Mouse (Mus musculus) thymus, adult 18-20 months (tissue): ENCODE data around the gene Macf1.
A peak's percentile ranks its signal among the peaks of the same experiment; 100 is the strongest.

ENCODE experiments used
- DNase-seq, 2 experiments: peaks; one replicate each; pipeline ENCODE4 v3.0.0; 2022; ENCODE audit warnings: mixed read lengths in 2 of 2

Gene Macf1

GRCm38 (mm10) chr4:123591026-123591635 lies 93.0 kb downstream of the Macf1 start:
- no peak for DNase-seq

GRCm38 (mm10) chr4:123589496-123589895 lies 94.7 kb downstream of the Macf1 start:
- DNase-seq, result no peak

DNA sequence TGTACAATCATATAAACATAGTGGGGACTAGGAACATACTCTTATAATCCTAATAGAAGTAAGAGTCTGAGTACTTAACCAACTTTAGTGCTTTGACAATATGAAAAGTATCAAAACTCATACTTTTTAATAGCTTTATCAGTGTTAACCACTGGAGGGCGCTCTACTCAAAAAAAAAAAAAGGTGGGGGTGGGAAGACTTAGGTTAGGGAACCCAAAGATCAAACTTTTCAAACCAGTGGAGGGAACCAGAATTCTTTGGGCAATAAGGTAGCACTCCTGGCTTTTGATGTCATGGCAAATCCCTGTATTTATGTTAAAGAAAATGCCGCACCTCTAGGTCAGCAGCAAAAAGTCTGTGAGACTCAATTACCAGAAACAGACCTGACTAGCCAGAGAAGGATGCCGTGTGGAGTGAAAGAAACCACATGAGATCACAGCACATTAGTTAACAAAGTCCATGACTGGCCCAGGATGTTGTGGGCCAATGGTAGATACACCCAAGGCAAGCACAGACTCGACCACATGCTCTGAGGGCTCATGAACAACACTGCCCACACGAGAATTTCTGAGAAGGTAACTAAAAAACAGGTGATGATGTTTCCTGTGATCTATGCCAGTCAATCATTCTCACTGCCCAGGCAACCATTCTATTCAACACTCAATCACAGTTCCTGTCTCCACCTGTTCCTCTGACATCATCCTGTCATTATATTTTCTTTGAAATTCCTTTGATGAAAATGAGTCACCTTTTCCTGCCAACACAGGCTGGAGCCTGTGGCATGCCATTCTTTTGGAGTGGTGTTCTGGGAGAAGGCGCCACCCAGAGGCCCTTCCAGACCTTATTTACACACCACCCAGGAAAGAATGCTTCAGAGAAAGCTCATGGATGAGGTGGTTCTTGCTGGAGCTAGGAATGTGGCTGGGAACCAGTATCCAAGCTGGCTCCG lies 95.5 kb downstream of the Macf1 start:
- no peak for DNase-seq

DNA sequence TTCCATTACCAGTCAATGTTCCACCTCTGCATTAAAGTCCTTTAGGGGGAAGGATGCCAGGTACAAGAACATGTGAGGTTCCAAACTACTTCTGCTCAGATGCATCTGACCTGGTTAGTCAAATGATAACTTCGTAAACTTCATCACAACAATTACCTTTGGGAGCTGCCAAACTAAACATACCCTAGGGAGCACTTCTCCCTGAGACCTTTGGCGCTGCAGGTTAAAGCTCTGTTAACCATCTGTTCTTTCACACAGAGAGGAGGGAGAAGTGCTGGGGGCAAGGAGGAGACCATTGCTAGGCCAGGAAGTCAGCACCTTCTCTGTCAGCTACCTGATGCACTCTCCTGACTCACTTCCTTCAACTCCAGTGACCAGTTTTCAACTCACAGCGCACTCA lies 96.5 kb downstream of the Macf1 start:
- no peak for DNase-seq

DNA sequence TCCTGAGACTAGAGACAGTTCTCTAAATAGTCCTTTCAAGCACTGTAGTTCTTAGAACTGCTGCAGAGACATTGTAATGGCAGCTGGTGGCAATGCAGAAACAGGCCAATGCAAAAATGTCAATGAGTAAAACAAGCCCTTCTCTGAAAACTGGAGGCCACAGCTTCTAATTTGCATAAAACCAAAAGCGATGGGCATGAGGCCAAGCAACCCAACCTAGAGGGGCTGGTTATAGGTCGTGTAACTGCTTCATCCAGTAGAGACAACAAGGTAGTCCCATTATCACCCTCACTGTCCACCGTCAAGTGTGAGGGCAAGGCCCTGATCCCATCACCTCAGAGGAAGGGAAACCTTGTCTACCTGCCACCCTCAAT lies 99.5 kb downstream of the Macf1 start:
- no peak for DNase-seq

- no peak for DNase-seq
Observed at GRCm38 (mm10) chr4:123584084-123584719, 100.0 kb downstream of the Macf1 start.

DNA sequence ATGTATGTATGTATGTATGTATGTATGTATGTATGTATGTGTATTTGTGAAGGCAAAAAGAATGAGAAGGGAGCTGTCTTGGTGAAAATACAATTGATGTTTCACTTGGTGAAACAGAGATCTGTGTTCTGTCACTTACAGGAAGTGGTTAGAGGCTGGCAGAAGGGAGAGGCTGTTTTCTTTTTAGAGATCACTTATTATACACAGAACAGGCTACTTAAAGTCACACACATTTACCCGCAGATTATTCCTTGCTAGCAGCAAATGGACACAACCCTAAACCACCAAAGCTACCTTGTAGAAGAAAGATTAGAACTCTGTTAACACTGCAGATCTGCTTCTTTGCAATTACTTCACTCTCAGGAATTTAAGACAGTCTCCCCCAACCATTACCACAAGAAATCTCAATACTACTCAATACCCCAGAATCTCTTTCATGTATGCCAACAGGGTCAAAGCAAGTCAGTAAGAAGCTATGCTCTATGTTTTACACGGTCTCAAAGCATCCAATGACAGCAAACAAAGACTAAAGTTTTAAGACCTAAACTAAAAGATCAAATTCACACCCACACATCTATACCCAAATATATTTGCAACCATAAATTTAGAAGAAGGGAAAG lies 106.6 kb downstream of the Macf1 start:
- DNase-seq, result no peak

GRCm38 (mm10) chr4:123572434-123573336 lies 111.5 kb downstream of the Macf1 start:
- peak; percentile 51 to 63 for DNase-seq

- peak; percentile 21 to 52 for DNase-seq
Observed at GRCm38 (mm10) chr4:123571869-123572268, 112.3 kb downstream of the Macf1 start.

DNA sequence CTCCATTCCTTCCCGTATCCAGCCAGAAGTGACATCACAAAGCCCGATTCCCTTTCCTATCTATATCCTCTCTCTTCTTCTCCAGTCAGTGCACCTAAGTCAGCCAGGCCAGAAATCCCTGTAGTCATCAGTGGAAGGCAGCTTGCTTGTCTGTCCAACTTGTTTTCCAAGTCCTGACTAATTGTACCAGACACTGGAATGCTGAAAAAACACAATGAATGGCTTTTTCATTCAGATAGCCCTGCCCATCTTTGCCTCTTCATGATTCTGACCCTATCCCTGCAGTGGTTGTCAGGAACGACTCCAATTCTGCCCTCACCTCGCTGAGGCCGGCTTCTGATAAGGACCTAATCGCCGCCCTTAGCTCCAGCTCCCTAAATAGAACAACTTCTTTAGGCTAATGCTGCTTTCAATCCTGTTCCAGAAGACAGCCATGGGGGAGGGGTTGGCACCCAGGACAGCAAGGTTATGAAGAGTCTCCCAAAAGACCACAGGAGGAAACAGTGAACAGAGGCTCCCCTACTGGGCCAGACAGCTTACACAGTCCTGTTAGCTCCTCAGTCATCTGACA lies 118.8 kb downstream of the Macf1 start:
- no peak for DNase-seq

DNA sequence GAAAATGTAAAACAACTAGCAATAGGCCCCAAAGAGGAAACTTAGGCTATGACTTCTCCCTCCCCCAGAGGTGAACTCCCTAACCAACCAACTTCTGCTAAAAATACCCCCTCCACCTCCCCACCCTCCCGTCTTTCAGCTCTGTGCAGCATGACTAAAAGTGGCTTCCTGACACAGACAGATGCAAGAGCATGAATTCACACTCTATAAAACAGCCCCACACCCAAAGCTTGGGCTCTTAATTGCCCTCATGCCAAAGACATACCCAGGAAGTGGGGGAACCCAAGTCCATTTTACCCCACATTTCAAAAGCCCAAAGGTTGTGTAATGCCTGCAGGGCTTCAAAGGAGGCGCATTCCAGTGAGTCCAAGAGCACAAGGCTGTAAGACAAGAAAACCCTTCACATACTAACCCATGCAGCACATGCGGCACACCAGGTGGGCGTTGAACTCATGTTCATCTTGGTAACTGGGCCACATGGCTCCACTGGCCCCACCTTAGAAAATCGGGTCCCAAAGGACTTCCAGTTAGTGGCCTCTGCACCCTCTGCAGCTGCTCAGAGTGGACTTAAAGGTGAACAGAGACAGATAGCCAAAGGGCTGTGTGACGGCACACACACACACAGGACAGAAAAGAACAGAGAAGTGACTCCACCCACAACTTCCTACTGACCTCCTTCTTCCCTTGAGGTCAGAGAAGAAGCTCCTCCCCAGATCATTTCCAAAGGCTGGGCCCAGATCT lies 119.9 kb downstream of the Macf1 start:
- DNase-seq, result peak; percentile 48 to 74

DNA sequence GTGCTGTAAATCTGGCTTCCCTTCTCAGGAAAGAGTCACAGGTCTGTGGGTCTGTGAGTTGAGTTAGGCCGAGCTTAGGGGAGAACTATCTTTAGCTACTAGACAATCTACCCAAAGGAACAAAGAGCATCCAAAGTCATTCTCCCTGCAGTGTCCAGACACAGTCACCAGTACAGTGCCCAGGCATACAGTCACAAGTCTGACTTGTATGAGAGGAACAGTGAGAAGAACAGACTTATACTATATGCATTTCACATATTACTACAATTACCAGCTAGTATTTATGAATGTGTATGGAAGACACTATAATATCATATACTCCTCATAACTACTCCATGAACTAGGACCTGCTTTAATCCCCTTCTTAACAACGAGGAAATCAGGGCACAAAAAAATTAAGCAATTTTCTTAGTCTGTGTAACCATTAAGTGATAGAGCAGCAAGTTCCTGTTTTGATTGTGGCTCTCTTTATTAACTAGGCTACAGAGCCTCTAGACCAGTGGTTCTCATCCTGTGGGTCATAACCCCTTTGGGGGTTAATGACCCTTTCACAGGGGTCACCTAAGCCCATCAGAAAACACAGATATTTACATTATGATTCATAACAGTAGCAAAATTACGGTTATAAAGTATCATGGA lies 121.9 kb downstream of the Macf1 start:
- DNase-seq, result no peak

DNA sequence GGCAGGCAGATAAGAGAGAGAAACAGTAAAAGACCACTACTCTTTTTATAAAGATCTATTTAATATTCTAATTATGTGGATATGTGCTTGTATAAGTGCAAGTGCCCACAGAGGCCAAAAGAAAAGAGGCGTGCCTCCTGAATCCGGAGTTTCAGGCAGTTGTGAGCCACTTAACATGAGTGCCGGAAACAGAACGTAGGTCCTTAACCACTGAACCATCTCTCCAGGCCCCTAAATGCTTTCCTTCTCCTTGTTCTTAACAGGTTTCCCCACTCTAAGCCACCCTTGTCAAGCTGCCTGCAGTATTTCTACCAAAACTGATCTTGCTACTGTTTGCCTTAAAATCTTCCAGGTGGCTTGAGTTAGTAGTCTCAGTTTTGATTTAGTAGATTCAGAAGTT lies 123.3 kb downstream of the Macf1 start:
- no peak for DNase-seq

DNA sequence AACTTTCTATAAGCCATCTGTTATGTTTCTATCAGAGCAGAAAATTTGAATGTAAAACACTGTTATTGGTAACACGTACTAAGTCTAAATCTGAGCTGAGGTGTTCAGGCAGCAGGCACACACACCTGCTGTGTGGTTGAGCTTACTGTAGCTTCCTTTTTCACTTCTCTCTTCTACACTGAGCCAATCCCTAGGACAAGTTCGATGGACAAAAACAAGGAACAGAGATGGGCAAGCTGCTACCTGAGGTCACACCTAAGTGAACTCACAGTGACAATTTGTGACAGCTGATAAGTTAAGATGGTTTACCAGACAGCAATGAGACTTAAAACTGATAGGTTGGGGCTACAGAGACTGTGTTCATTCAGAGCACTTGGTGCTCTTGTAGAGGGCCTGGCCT lies 125.7 kb downstream of the Macf1 start:
- DNase-seq, result no peak

DNA sequence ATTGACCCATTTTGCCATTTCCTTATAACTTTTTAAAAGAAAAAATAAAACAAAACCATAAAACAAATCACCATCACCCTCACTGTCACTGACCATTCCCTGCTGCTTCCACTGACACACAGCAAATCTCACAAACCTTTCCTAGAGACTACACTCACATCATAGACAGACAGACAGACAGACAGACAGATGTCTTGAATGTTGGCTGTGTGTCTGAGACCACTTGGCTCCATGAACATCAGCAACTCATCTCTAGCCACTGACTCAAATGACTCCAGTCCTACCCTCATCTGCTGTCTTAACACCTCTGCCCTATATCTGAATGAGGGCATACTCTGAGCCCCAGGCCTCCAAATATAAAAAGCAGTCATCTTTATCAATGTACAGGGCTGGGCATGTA lies 128.9 kb downstream of the Macf1 start:
- DNase-seq, result no peak

DNA sequence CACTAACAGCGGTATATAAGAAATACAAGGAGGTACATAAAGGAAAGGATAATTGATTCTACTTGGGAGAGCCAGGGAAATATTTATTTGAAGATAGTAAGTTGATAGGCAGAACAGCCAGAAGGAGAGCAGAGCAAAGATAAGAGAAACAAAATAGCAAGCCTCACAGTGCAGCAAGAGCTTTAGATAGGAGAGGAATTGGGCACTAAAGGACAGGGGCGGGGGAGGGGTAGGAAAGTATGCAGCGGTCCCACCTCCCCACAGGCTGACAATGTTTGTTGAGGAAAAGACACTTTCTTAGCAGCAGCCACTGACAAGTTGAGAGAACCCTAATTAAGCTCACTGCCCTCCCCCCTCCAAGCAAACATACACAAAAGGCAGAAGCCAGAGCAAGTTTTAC lies 131.5 kb downstream of the Macf1 start:
- no peak for DNase-seq

GRCm38 (mm10) chr4:123548317-123548716 lies 135.8 kb downstream of the Macf1 start:
- no peak for DNase-seq

- no peak for DNase-seq
Observed at GRCm38 (mm10) chr4:123543691-123544090, 140.5 kb downstream of the Macf1 start.

GRCm38 (mm10) chr4:123535271-123535670 lies 148.9 kb downstream of the Macf1 start:
- peak; percentile 19 to 31 for DNase-seq

DNA sequence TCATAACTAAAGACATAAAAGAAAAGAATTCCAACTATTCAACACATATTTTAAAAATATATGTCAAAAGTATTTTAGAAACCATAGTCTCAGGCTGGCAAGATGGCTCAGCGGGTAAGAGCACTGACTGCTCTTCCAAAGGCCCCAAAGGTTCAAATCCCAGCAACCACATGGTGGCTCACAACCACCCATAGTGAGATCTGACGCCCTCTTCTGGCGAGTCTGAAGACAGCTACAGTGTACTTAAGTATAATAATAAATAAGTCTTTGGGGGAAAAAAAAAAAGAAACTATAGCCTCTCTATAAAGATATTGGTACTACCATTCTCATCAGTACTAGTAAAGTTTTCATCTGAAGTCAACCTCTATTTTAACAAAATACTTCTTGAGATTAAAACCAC lies 152.2 kb downstream of the Macf1 start:
- no peak for DNase-seq

DNA sequence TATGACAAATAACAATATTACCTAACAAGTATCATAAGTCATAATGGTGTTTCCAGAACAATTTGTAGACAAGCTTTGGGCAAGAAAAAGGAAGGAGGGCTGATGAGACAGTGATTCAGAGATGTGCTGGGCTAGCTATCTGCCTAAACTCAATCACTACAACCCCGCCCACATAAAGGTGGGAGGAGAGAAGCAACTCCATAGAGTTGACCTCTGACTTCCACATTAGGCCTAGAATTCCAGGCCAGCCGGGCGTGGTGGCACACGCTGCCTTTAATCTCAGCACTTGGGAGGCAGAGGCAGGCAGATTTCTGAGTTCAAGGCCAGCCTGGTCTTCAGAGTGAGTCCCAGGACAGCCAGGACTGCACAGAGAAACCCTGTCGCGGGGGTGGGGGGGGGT lies 153.2 kb downstream of the Macf1 start:
- no peak for DNase-seq
